Mouse (Mus musculus): ENCODE data around the gene Cela2a. TPM values are rescaled to one million over a fixed set of nuclear protein-coding genes. Genes with fewer than 3 reads are reported as not detected.

The Cela2a gene
- polyA plus RNA-seq, 1 experiment: not detected

- H3K27ac ChIP-seq (ENCODE audit: insufficient read depth, low read depth, low read length): peak overlapping the region; percentile 4; the same call in 1 of the 2 replicates
- no peak overlapping the region for H3K4me3 ChIP-seq (ENCODE audit: insufficient read depth, low read depth, low read length)
- 66% methylated on average over 19 of the region's 19 CpGs for WGBS
- TF ChIP-seq POLR2A (IDR thresholded peaks at IDR 0.05; ENCODE audit: insufficient read depth, low read depth, low read length): no peak
- no peak for TF ChIP-seq CTCF (IDR thresholded peaks at IDR 0.05; ENCODE audit: insufficient read depth, low read depth, low read length)
- H3K4me1 ChIP-seq (ENCODE audit: control insufficient read depth, insufficient read depth, low read length): peaks cover 17% of the 10 kb centered on the region
These were observed 58.5 kb downstream of the Cela2a start for GRCm38 (mm10) chr4:141767353-141768036.

- Histone ChIP-seq H3K4me1 (ENCODE audit: control insufficient read depth, insufficient read depth, low read length) (peaks cover 17% of the 10 kb centered on the region), H3K4me3 (ENCODE audit: insufficient read depth, low read depth, low read length) (no peak overlapping the region), H3K27ac (ENCODE audit: insufficient read depth, low read depth, low read length) (no peak overlapping the region)
- 24% methylated on average over 19 of the region's 19 CpGs for WGBS
- TF ChIP-seq POLR2A (IDR thresholded peaks at IDR 0.05; ENCODE audit: insufficient read depth, low read depth, low read length) (no peak), CTCF (IDR thresholded peaks at IDR 0.05; ENCODE audit: insufficient read depth, low read depth, low read length) (no peak)
These were observed 59.1 kb downstream of the Cela2a start for GRCm38 (mm10) chr4:141766668-141767352.

- H3K4me3 ChIP-seq (ENCODE audit: insufficient read depth, low read depth, low read length): no peak overlapping the region
- peaks cover 17% of the 10 kb centered on the region for H3K4me1 ChIP-seq (ENCODE audit: control insufficient read depth, insufficient read depth, low read length)
- no peak overlapping the region for H3K27ac ChIP-seq (ENCODE audit: insufficient read depth, low read depth, low read length)
- no peak for TF ChIP-seq POLR2A (IDR thresholded peaks at IDR 0.05; ENCODE audit: insufficient read depth, low read depth, low read length)
- TF ChIP-seq CTCF (IDR thresholded peaks at IDR 0.05; ENCODE audit: insufficient read depth, low read depth, low read length): no peak
- WGBS: 34% methylated on average over 8 of the region's 8 CpGs
These were observed 59.7 kb downstream of the Cela2a start for GRCm38 (mm10) chr4:141766316-141766667.

- WGBS: 88% methylated on average over 3 of the region's 3 CpGs
- Histone ChIP-seq H3K4me1 (ENCODE audit: control insufficient read depth, insufficient read depth, low read length) (peaks cover 17% of the 10 kb centered on the region), H3K27ac (ENCODE audit: insufficient read depth, low read depth, low read length) (no peak overlapping the region), H3K4me3 (ENCODE audit: insufficient read depth, low read depth, low read length) (no peak overlapping the region)
- TF ChIP-seq CTCF (IDR thresholded peaks at IDR 0.05; ENCODE audit: insufficient read depth, low read depth, low read length): no peak
- no peak for TF ChIP-seq POLR2A (IDR thresholded peaks at IDR 0.05; ENCODE audit: insufficient read depth, low read depth, low read length)
These were observed 61.0 kb downstream of the Cela2a start for GRCm38 (mm10) chr4:141765008-141765407.

Other genes starting within 250 kb of the Cela2a start
- not detected in 2 replicates for gene Fblim1, start 220.1 kb downstream of the Cela2a start, polyA plus RNA-seq (2012; ENCODE audit: insufficient read depth, insufficient read length, low replicate concordance, missing spikeins)
- gene Tmem82, start 207.5 kb downstream of the Cela2a start, polyA plus RNA-seq (2012; ENCODE audit: insufficient read depth, insufficient read length, low replicate concordance, missing spikeins): not detected in 2 replicates
- gene Slc25a34, start 202.3 kb downstream of the Cela2a start, polyA plus RNA-seq (2012; ENCODE audit: insufficient read depth, insufficient read length, low replicate concordance, missing spikeins): not detected in 2 replicates
- not detected in 2 replicates for gene Plekhm2, start 161.3 kb downstream of the Cela2a start, polyA plus RNA-seq (2012; ENCODE audit: insufficient read depth, insufficient read length, low replicate concordance, missing spikeins)
- not detected in 2 replicates for gene Rsc1a1, start 140.6 kb downstream of the Cela2a start, polyA plus RNA-seq (2012; ENCODE audit: insufficient read depth, insufficient read length, low replicate concordance, missing spikeins)
- gene Ddi2, start 102.7 kb downstream of the Cela2a start, polyA plus RNA-seq (2012; ENCODE audit: insufficient read depth, insufficient read length, low replicate concordance, missing spikeins): 31.7 TPM in 1 of 2 replicates, not detected in the other
- gene Agmat, start 79.5 kb downstream of the Cela2a start, polyA plus RNA-seq (2012; ENCODE audit: insufficient read depth, insufficient read length, low replicate concordance, missing spikeins): not detected in 2 replicates
- gene Dnajc16, start 35.2 kb downstream of the Cela2a start, polyA plus RNA-seq (2012; ENCODE audit: insufficient read depth, insufficient read length, low replicate concordance, missing spikeins): not detected in 2 replicates
- not detected in 2 replicates for gene Casp9, start 32.5 kb downstream of the Cela2a start, polyA plus RNA-seq (2012; ENCODE audit: insufficient read depth, insufficient read length, low replicate concordance, missing spikeins)
- gene Ctrc, start 20.2 kb upstream of the Cela2a start, polyA plus RNA-seq (2012; ENCODE audit: insufficient read depth, insufficient read length, low replicate concordance, missing spikeins): not detected in 2 replicates
- not detected in 2 replicates for gene Efhd2, start 48.8 kb upstream of the Cela2a start, polyA plus RNA-seq (2012; ENCODE audit: insufficient read depth, insufficient read length, low replicate concordance, missing spikeins)
- gene Fhad1, start 188.9 kb upstream of the Cela2a start, polyA plus RNA-seq (2012; ENCODE audit: insufficient read depth, insufficient read length, low replicate concordance, missing spikeins): not detected in 2 replicates

Data from olfactory bulb, adult 2 months (tissue).